Mouse (Mus musculus) thymus, adult 2 months (tissue): ENCODE data around the gene Mypn. TPM values are rescaled to one million over a fixed set of nuclear protein-coding genes. Genes with fewer than 3 reads are reported as not detected.

ENCODE experiments used
- DNase-seq: peaks from one replicate; pipeline ENCODE4 v3.0.0; 2021
- H3K27ac ChIP-seq: fragments of 200-500 bp; 2 replicates; pipeline ENCODE4 v1.5.1; 2012; ENCODE audit warnings: low read length, control low read depth; ENCODE audit not compliant: control insufficient read depth, insufficient read depth
- H3K27me3 ChIP-seq: fragments of 200-500 bp; 2 replicates; pipeline ENCODE4 v1.6.1; 2012; ENCODE audit warnings: mild to moderate bottlenecking, low read length, moderate library complexity, mixed read lengths; ENCODE audit not compliant: control insufficient read depth, insufficient read depth
- H3K36me3 ChIP-seq: fragments of 200-500 bp; 2 replicates; pipeline ENCODE4 v1.6.1; 2012; ENCODE audit warnings: mild to moderate bottlenecking, low read length, moderate library complexity; ENCODE audit not compliant: control insufficient read depth, insufficient read depth
- H3K4me1 ChIP-seq: fragments of 200-500 bp; replicated peaks from 2 replicates; pipeline ENCODE4 v1.6.1; 2012; ENCODE audit warnings: low read length; ENCODE audit not compliant: control insufficient read depth, insufficient read depth
- H3K4me3 ChIP-seq: fragments of 200-500 bp; 2 replicates; pipeline ENCODE4 v1.5.1; 2012; ENCODE audit warnings: mild to moderate bottlenecking, low read length, control low read depth, moderate library complexity; ENCODE audit not compliant: control insufficient read depth, insufficient read depth
- CTCF ChIP-seq: fragments of 200-500 bp; IDR thresholded peaks from 2 replicates; pipeline ENCODE4 v1.5.1; 2012; ENCODE audit warnings: mild to moderate bottlenecking, control low read depth, low read length, moderate library complexity, borderline replicate concordance; ENCODE audit not compliant: control insufficient read depth, poor library complexity, insufficient read depth; ENCODE audit errors: extremely low read depth
- POLR2A ChIP-seq: fragments of 200-500 bp; IDR thresholded peaks from 2 replicates; pipeline ENCODE4 v1.6.1; 2012; ENCODE audit warnings: mild to moderate bottlenecking, low read length, control low read depth, moderate library complexity; ENCODE audit not compliant: control insufficient read depth, poor library complexity, insufficient read depth; ENCODE audit errors: extremely low read depth
- WGBS: fragments of 180-500 bp; shearing (Covaris S2); methylation state at CpG from one replicate; pipeline ENCODE4 v1.1.7; 2018; 5-methylcytosine and 5-hydroxymethylcytosine counted together
- polyA plus RNA-seq: library from polyadenylated mRNA; depleted of rRNA; stranded (reverse); fragments of >200 nt; gene quantifications from 2 replicates; pipeline ENCODE4 v1.2.3, GENCODE M21; 2012

Gene Mypn
- polyA plus RNA-seq, 1 experiment, result 0.98 TPM

DNA sequence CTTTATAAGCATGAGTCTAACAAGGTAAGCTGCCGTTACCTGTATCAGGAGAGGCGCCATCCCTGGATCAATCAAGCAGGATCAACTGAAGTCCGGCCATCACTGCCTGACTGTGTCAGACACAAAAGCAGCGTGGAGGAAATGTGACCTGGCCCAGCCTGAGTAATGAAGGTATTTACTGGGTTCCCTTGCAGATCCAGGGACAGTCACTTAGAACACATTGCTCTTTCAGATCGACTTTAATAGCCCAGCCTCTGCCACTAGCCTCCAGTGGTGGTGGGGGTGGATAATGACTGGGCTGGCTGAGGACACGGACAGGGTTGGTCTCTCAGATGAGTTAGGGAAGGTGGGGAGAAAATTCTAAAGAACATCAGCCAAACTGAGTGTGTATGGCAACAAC lies 5.1 kb upstream of the Mypn start:
- H3K36me3 ChIP-seq, result no peaks in the 10 kb centered on the region
- H3K27ac ChIP-seq, result no peak overlapping the region
- TF ChIP-seq CTCF (no peak), POLR2A (no peak)
- H3K4me3 ChIP-seq, result no peak overlapping the region
- WGBS, result 85% methylated on average over 6 of the region's 6 CpGs
- DNase-seq, result no peak
- H3K27me3 ChIP-seq, result no peaks in the 10 kb centered on the region
- no peaks in the 10 kb centered on the region for H3K4me1 ChIP-seq

DNA sequence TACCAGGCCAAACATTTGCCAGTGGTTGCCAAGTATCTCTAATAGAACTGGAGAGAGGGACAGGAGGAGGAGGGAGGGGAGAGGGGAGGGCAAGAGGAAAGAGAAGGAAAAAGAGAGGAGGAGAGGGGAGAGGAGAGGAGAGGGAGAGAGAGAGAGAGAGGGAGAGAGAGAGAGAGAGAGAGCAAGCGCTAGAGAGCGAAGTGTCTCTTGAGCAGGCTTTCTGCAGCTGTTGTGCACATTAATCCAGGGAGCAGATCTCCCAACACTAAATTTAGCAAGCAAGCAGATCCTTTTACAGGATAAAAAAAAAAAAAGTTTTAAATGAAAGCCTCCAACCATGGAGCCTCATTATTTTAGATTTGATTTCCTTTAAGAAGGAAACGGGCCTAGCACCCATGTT lies 750 bp downstream of the Mypn start:
- H3K4me3 ChIP-seq, result no peak overlapping the region
- DNase-seq, result no peak
- no peak overlapping the region for H3K27ac ChIP-seq
- H3K36me3 ChIP-seq, result no peaks in the 10 kb centered on the region
- 93% methylated on average over 3 of the region's 3 CpGs for WGBS
- no peaks in the 10 kb centered on the region for H3K27me3 ChIP-seq
- TF ChIP-seq POLR2A (no peak), CTCF (no peak)
- no peaks in the 10 kb centered on the region for H3K4me1 ChIP-seq

DNA sequence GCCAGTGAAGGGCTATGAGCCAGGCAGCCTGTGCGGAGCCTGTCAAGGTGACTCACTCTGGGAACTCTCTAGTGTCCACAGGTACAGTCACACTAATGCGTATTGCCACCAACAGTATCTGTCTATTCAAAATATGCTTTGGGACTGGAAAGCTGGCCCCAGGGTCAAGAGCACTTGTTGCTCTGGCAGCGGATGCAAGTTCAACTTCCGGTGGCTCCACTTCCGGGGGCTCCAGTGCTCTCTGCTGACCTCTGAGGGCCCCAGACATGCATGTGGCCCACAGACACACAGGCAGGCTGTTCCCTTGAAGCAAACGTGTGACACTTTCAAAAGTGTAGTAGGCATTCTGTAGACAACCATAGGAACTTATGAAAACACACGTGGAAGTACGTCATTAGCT lies 2.2 kb downstream of the Mypn start:
- no peaks in the 10 kb centered on the region for H3K36me3 ChIP-seq
- TF ChIP-seq CTCF (no peak), POLR2A (no peak)
- 89% methylated on average over 8 of the region's 8 CpGs for WGBS
- no peak for DNase-seq
- no peak overlapping the region for H3K27ac ChIP-seq
- no peaks in the 10 kb centered on the region for H3K27me3 ChIP-seq
- no peaks in the 10 kb centered on the region for H3K4me1 ChIP-seq
- no peak overlapping the region for H3K4me3 ChIP-seq

GRCm38 (mm10) chr10:63199008-63199407 lies 4.7 kb downstream of the Mypn start:
- H3K36me3 ChIP-seq, result no peaks in the 10 kb centered on the region
- no peak for DNase-seq
- no peak for TF ChIP-seq POLR2A
- TF ChIP-seq CTCF, result no peak
- H3K27me3 ChIP-seq, result no peaks in the 10 kb centered on the region
- H3K4me3 ChIP-seq, result no peak overlapping the region
- no peak overlapping the region for H3K27ac ChIP-seq
- no peaks in the 10 kb centered on the region for H3K4me1 ChIP-seq
- WGBS, result 97% methylated on average over 4 of the region's 4 CpGs

DNA sequence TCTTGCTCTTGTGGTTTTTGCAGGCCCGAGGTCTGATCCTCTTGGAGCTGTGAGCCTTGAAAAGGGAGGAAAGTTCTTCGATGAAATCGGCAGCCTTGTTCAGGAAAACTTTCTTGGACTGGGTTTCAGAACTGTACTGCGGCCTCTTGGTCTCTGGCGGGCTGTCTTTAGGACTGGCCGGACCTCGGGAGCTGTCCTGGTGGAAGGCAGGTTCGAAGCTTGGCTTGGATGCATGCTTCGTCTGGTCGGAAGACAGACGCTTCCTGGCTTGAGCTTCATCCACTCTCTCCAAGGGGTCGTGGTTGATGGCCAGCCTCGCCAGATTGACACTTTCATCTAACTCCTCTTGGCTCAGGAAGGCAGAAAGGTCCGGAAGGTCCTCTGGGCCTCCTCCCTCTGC lies 11.0 kb downstream of the Mypn start:
- 93% methylated on average over 14 of the region's 14 CpGs for WGBS
- TF ChIP-seq CTCF (no peak), POLR2A (no peak)
- no peak for DNase-seq

GRCm38 (mm10) chr10:63192276-63192675 lies 11.5 kb downstream of the Mypn start:
- no peak overlapping the region for H3K27ac ChIP-seq
- WGBS, result 93% methylated on average over 18 of the region's 18 CpGs

More for the DNA sequence above, 11.0 kb downstream of the Mypn start:
- H3K4me1 ChIP-seq, result no peaks in the 10 kb centered on the region
- no peaks in the 10 kb centered on the region for H3K36me3 ChIP-seq
- H3K27me3 ChIP-seq, result no peaks in the 10 kb centered on the region
- H3K27ac ChIP-seq, result no peak overlapping the region
- no peak overlapping the region for H3K4me3 ChIP-seq

DNA sequence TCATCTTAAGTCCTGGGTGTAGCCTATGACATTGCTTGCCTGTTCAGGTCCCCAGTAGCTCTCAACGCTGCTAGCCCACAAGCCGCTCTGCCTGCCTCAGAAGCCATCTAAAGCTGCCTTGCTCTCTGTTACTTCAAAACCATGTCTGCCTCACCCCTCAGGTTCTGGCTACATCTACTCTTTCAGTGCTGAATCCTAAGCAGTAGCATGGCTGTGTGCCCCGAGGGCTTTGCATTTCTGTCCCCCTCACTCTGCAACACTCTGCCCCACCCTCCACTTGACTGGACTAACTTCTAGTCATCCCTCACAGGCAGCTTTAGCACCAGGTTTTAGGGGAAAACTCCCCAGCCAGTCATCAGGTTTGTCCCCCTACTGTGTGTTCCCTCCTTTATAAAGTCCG lies 19.3 kb downstream of the Mypn start:
- WGBS, result 93% methylated on average over 4 of the region's 4 CpGs
- no peaks in the 10 kb centered on the region for H3K4me1 ChIP-seq
- no peaks in the 10 kb centered on the region for H3K36me3 ChIP-seq
- no peaks in the 10 kb centered on the region for H3K27me3 ChIP-seq
- no peak overlapping the region for H3K4me3 ChIP-seq
- DNase-seq, result no peak
- TF ChIP-seq CTCF (no peak), POLR2A (no peak)
- H3K27ac ChIP-seq, result no peak overlapping the region

More at GRCm38 (mm10) chr10:63192276-63192675, 11.5 kb downstream of the Mypn start:
- no peak for DNase-seq
- H3K27me3 ChIP-seq, result no peaks in the 10 kb centered on the region
- H3K4me3 ChIP-seq, result no peak overlapping the region
- no peaks in the 10 kb centered on the region for H3K4me1 ChIP-seq
- no peaks in the 10 kb centered on the region for H3K36me3 ChIP-seq
- TF ChIP-seq POLR2A, result no peak
- TF ChIP-seq CTCF, result no peak
